Mouse (Mus musculus): ENCODE measurements at regions not wholly inside any gene's neighbourhood (a gene's known extent, or its start where the extent isn't known, plus 50 kb on each side); places are given as distances from the start of the nearest gene placed in this dataset.

DNA sequence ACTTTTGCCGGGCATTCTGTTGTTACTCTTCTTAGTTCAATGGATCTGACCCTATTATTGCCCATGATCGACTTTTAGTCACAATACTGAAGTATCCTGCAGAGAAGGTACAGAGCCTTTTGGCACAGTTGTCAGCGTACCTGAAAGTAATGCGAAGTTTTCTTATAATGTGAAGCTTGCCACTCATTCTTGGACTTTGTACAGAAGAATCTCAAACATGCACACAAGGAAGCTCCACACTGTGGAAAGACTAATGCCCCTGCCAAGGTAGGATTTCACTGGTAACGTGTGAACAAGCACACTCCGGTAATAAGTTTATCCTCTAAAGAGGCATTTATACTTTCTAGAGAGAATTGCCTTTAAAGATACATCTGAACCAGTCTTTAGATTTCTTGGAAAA is 108.8 kb downstream of the Gm9733 start:
- no peak overlapping the region for H3K4me3 ChIP-seq (ENCODE audit: low read depth, low read length)
- no peaks in the 10 kb centered on the region for H3K27me3 ChIP-seq (ENCODE audit: control insufficient read depth, insufficient read depth, low read length)
- WGBS, result 87% methylated on average over 6 of the region's 6 CpGs
- no peak for ATAC-seq (ENCODE audit: low FRiP score)
- no peak overlapping the region for H3K4me2 ChIP-seq
- H3K36me3 ChIP-seq (ENCODE audit: control insufficient read depth, insufficient read depth, low read length), result no peaks in the 10 kb centered on the region
- no peak overlapping the region for H3K27ac ChIP-seq (ENCODE audit: low read depth, low read length)
- no peaks in the 10 kb centered on the region for H3K9me3 ChIP-seq (ENCODE audit: control insufficient read depth, low read length)
- DNase-seq (ENCODE audit: low spot score, missing footprints), result no peak
- no peak overlapping the region for H3K9ac ChIP-seq (ENCODE audit: low read length)
- H3K4me1 ChIP-seq (ENCODE audit: control insufficient read depth, insufficient read depth, low read length), result no peaks in the 10 kb centered on the region

DNA sequence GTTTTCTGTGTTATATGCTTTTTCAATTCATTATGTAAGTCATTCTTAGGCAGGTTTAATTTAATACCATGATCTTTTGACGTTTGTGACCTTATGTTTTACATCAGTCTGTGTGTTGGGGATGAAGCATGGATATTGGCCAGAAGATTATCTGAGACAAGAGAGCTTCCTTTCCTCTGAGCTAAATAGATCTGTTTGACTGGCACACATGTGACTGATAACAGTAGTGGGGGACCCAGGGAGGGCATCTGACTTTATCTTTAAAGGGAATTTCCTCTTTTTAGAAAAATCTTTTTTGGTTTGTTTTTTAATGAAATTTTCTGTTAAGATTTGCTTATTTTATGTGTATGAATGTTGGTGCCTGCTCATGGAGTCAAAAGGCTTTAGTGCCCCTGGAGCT is 107.7 kb downstream of the Gm9733 start:
- no peak for ATAC-seq (ENCODE audit: low FRiP score)
- H3K9me3 ChIP-seq (ENCODE audit: control insufficient read depth, low read length), result no peaks in the 10 kb centered on the region
- no peak overlapping the region for H3K9ac ChIP-seq (ENCODE audit: low read length)
- H3K4me2 ChIP-seq, result no peak overlapping the region
- H3K27me3 ChIP-seq (ENCODE audit: control insufficient read depth, insufficient read depth, low read length), result no peaks in the 10 kb centered on the region
- no peak overlapping the region for H3K27ac ChIP-seq (ENCODE audit: low read depth, low read length)
- WGBS, result 61% methylated on average over 1 of the region's 1 CpGs
- no peaks in the 10 kb centered on the region for H3K4me1 ChIP-seq (ENCODE audit: control insufficient read depth, insufficient read depth, low read length)
- no peak for DNase-seq (ENCODE audit: low spot score, missing footprints)
- no peak overlapping the region for H3K4me3 ChIP-seq (ENCODE audit: low read depth, low read length)
- H3K36me3 ChIP-seq (ENCODE audit: control insufficient read depth, insufficient read depth, low read length), result no peaks in the 10 kb centered on the region

DNA sequence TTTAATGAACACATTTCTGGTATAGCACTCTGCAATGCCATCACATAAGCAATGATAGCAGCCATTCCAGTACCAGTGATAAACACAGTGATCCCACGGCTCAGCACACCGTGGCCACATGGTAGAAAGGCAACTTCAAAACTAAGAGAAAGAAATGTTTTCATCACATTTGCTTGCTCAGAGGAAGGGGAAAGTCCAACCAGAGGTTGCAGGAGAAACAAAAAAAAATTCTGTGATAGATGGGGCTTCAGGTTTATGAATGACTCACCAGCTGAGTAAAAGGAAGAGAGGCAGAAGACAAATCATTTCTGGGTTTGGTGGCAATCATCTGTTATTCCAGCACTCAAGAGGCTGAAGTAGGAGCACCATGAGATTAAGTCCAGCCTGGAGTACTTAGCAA is 103.5 kb downstream of the Gm9733 start:
- no peak overlapping the region for H3K9ac ChIP-seq (ENCODE audit: low read length)
- DNase-seq (ENCODE audit: low spot score, missing footprints), result no peak
- H3K4me2 ChIP-seq, result no peak overlapping the region
- H3K9me3 ChIP-seq (ENCODE audit: control insufficient read depth, low read length), result no peaks in the 10 kb centered on the region
- 93% methylated on average over 2 of the region's 2 CpGs for WGBS
- no peak overlapping the region for H3K27ac ChIP-seq (ENCODE audit: low read depth, low read length)
- H3K27me3 ChIP-seq (ENCODE audit: control insufficient read depth, insufficient read depth, low read length), result no peaks in the 10 kb centered on the region
- ATAC-seq (ENCODE audit: low FRiP score), result no peak
- H3K4me1 ChIP-seq (ENCODE audit: control insufficient read depth, insufficient read depth, low read length), result no peaks in the 10 kb centered on the region
- H3K36me3 ChIP-seq (ENCODE audit: control insufficient read depth, insufficient read depth, low read length), result no peaks in the 10 kb centered on the region
- H3K4me3 ChIP-seq (ENCODE audit: low read depth, low read length), result no peak overlapping the region

DNA sequence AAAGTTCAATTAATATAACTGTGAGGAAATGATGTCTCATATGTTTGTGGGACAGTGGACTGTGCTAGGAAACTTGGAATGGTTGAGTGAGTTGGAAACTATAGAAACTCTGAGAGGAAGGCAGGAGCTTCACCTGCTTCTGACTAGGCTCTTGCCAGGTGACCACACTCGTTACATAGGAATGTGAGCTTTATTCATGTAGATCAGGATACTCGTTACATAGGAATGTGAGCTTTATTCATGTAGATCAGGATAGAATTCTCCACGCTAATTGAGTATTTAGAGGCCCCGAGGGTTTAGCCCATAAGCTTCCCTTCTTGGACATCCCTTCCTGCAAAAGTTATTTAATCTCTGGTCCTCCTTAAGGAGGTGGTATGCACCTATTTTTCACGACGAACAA is 101.9 kb downstream of the Gm9733 start:
- no peak overlapping the region for H3K4me3 ChIP-seq (ENCODE audit: low read depth, low read length)
- ATAC-seq (ENCODE audit: low FRiP score) (no peak), DNase-seq (ENCODE audit: low spot score, missing footprints) (no peak)
- no peak overlapping the region for H3K27ac ChIP-seq (ENCODE audit: low read depth, low read length)
- no peak overlapping the region for H3K4me2 ChIP-seq
- H3K4me1 ChIP-seq (ENCODE audit: control insufficient read depth, insufficient read depth, low read length), result no peaks in the 10 kb centered on the region
- WGBS, result 63% methylated on average over 6 of the region's 6 CpGs
- H3K36me3 ChIP-seq (ENCODE audit: control insufficient read depth, insufficient read depth, low read length), result no peaks in the 10 kb centered on the region
- no peaks in the 10 kb centered on the region for H3K27me3 ChIP-seq (ENCODE audit: control insufficient read depth, insufficient read depth, low read length)
- H3K9ac ChIP-seq (ENCODE audit: low read length), result no peak overlapping the region
- no peaks in the 10 kb centered on the region for H3K9me3 ChIP-seq (ENCODE audit: control insufficient read depth, low read length)

DNA sequence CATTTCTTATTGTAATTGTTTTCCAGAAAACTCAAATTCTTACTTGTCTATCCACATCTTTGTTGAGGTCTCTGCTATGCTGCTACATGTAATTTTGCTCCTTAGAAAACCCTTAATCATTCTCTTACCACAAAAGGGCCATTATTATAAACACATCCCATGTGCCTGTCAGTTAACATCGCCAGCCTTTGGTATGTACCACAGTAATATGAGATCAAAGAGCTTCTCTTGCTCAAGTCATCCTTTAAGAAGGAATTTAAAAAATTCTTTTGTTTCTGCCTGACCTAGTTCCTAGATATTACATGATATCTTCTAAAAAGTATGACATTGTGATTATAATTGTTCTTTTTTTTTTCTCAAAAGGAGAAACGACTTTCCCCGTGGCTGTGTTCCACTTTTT is 100.7 kb downstream of the Gm9733 start:
- no peaks in the 10 kb centered on the region for H3K27me3 ChIP-seq (ENCODE audit: control insufficient read depth, insufficient read depth, low read length)
- DNase-seq (ENCODE audit: low spot score, missing footprints) (no peak), ATAC-seq (ENCODE audit: low FRiP score) (no peak)
- 53% methylated on average over 3 of the region's 3 CpGs for WGBS
- no peak overlapping the region for H3K4me2 ChIP-seq
- no peaks in the 10 kb centered on the region for H3K36me3 ChIP-seq (ENCODE audit: control insufficient read depth, insufficient read depth, low read length)
- no peak overlapping the region for H3K4me3 ChIP-seq (ENCODE audit: low read depth, low read length)
- no peak overlapping the region for H3K27ac ChIP-seq (ENCODE audit: low read depth, low read length)
- no peak overlapping the region for H3K9ac ChIP-seq (ENCODE audit: low read length)
- H3K9me3 ChIP-seq (ENCODE audit: control insufficient read depth, low read length), result no peaks in the 10 kb centered on the region
- no peaks in the 10 kb centered on the region for H3K4me1 ChIP-seq (ENCODE audit: control insufficient read depth, insufficient read depth, low read length)

DNA sequence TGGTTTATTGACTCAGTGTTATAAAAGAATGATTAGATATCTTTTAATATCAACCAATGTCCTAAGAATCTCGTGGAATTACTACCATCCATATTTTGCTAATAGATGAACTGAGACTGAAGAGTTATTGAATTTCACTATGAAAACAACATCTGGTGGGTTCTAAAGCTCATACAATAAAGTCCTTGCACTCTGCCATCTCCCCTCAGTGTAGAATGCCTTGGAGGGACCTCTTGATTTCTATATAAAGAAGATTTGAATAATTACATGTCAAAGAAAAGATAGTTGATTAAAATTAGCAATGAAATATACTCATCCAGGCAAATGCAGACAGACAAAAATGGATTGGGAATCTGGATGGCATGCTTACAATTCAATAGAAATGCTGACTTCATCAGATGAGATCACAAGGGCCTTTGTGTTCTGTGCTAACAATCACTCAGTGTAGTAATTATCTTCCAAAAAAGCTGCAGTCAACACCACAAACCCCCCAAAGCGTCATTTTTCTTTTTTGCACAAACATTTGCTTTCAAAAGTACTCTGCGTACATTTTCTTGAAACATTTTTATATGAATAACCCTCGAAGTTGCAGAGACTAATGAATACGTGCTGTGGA is 94.2 kb downstream of the Gm9733 start:
- no peak for DNase-seq (ENCODE audit: low spot score, missing footprints)
- 85% methylated on average over 5 of the region's 5 CpGs for WGBS

DNA sequence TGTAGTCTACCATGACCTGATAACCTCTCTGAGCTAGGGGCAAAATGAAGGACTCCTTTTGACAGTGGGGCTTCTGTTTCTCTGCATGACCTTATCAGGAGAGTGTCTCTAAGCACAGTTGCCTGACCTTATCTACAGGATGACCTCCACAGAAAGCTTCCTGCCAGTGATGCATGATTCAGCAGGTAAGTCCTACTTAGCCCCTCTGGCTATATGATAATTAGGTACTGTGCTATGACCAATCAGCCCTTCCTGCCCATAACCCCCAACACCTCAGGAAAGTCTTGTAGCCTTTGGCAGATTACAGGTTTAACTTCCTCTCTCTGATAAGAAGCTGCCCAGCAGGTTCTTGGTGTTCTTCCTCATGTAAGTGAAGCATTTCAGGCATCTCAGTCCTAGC is 89.7 kb downstream of the Gm9733 start:
- no peaks in the 10 kb centered on the region for H3K27me3 ChIP-seq (ENCODE audit: control insufficient read depth, insufficient read depth, low read length)
- H3K27ac ChIP-seq (ENCODE audit: low read depth, low read length), result no peak overlapping the region
- H3K4me3 ChIP-seq (ENCODE audit: low read depth, low read length), result no peak overlapping the region
- H3K9ac ChIP-seq (ENCODE audit: low read length), result no peak overlapping the region
- H3K4me2 ChIP-seq, result no peak overlapping the region
- H3K9me3 ChIP-seq (ENCODE audit: control insufficient read depth, low read length), result no peaks in the 10 kb centered on the region
- DNase-seq (ENCODE audit: low spot score, missing footprints) (no peak), ATAC-seq (ENCODE audit: low FRiP score) (no peak)
- no peaks in the 10 kb centered on the region for H3K36me3 ChIP-seq (ENCODE audit: control insufficient read depth, insufficient read depth, low read length)
- H3K4me1 ChIP-seq (ENCODE audit: control insufficient read depth, insufficient read depth, low read length), result no peaks in the 10 kb centered on the region

More for the DNA sequence above, 94.2 kb downstream of the Gm9733 start:
- Histone ChIP-seq H3K4me2 (no peak overlapping the region), H3K4me3 (ENCODE audit: low read depth, low read length) (no peak overlapping the region), H3K4me1 (ENCODE audit: control insufficient read depth, insufficient read depth, low read length) (no peaks in the 10 kb centered on the region), H3K27me3 (ENCODE audit: control insufficient read depth, insufficient read depth, low read length) (no peaks in the 10 kb centered on the region), H3K9me3 (ENCODE audit: control insufficient read depth, low read length) (no peaks in the 10 kb centered on the region), H3K36me3 (ENCODE audit: control insufficient read depth, insufficient read depth, low read length) (no peaks in the 10 kb centered on the region), H3K27ac (ENCODE audit: low read depth, low read length) (no peak overlapping the region), H3K9ac (ENCODE audit: low read length) (no peak overlapping the region)
- ATAC-seq (ENCODE audit: low FRiP score), result no peak

DNA sequence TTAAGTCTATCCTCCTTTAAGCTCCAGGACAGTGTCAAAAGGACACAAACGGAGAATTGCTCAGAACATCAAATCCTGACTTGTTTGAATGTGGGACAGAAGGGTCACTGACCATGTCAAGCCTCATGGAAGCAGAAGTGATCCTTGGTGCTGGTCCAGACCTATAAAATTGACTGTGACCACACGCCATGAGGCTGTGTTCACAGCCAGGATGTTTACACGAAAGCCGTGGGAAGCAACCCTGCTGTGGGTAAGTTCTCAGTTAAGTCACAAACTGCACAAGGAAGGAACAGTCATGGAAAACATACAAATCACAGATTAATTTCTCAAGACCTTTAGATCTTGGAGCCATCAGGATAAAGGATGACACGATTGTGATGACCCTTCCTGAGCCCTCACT is 88.5 kb downstream of the Gm9733 start:
- no peak overlapping the region for H3K4me2 ChIP-seq
- no peaks in the 10 kb centered on the region for H3K9me3 ChIP-seq (ENCODE audit: control insufficient read depth, low read length)
- ATAC-seq (ENCODE audit: low FRiP score), result no peak
- no peaks in the 10 kb centered on the region for H3K36me3 ChIP-seq (ENCODE audit: control insufficient read depth, insufficient read depth, low read length)
- DNase-seq (ENCODE audit: low spot score, missing footprints), result no peak
- no peak overlapping the region for H3K9ac ChIP-seq (ENCODE audit: low read length)
- H3K4me3 ChIP-seq (ENCODE audit: low read depth, low read length), result no peak overlapping the region
- no peaks in the 10 kb centered on the region for H3K4me1 ChIP-seq (ENCODE audit: control insufficient read depth, insufficient read depth, low read length)
- WGBS, result 69% methylated on average over 5 of the region's 5 CpGs
- H3K27ac ChIP-seq (ENCODE audit: low read depth, low read length), result no peak overlapping the region
- no peaks in the 10 kb centered on the region for H3K27me3 ChIP-seq (ENCODE audit: control insufficient read depth, insufficient read depth, low read length)

DNA sequence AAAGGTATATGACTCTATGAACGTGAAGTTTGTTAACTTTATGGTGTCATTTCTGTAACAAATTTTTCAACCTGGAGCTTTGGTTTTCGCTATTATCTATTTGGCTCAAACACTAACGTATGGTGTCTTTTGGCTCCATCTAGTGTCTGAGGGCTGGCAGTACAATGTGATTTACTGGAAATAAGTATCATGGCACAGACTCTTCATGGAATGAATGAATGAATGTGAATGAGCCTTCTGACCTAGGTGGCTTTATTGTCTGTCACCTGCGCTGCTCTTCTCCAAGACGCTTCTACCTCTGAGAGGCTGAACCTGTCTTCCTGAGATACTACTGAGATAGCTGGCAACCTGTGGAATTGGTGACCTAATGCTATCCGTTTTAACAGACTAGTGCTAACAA is 87.1 kb downstream of the Gm9733 start:
- no peak overlapping the region for H3K4me3 ChIP-seq (ENCODE audit: low read depth, low read length)
- 26% methylated on average over 6 of the region's 6 CpGs for WGBS
- H3K4me2 ChIP-seq, result no peak overlapping the region
- H3K9me3 ChIP-seq (ENCODE audit: control insufficient read depth, low read length), result no peaks in the 10 kb centered on the region
- no peak overlapping the region for H3K9ac ChIP-seq (ENCODE audit: low read length)
- ATAC-seq (ENCODE audit: low FRiP score), result peak; percentile 50; the same call in 1 of the 2 replicates
- no peaks in the 10 kb centered on the region for H3K27me3 ChIP-seq (ENCODE audit: control insufficient read depth, insufficient read depth, low read length)
- H3K4me1 ChIP-seq (ENCODE audit: control insufficient read depth, insufficient read depth, low read length), result no peaks in the 10 kb centered on the region
- no peaks in the 10 kb centered on the region for H3K36me3 ChIP-seq (ENCODE audit: control insufficient read depth, insufficient read depth, low read length)
- no peak overlapping the region for H3K27ac ChIP-seq (ENCODE audit: low read depth, low read length)
- peak; percentile 88 for DNase-seq (ENCODE audit: low spot score, missing footprints)

Data from midbrain, embryonic 11.5 days (tissue).